Mouse (Mus musculus) central nervous system, embryonic 11.5 days (tissue): Measurements from ENCODE around the gene Moxd2. TPM values are rescaled to one million over a fixed set of nuclear protein-coding genes. Genes with fewer than 3 reads are reported as not detected.

Experiments
- polyA plus RNA-seq: library from polyadenylated mRNA; depleted of rRNA; stranded (reverse); fragments of >200 nt; gene quantifications from 2 replicates; pipeline ENCODE4 v1.2.3, GENCODE M21; 2012; rRNA removed

The Moxd2 gene
- not detected in 2 replicates for polyA plus RNA-seq

GRCm38 (mm10) chr6:40887394-40887793 is at the start of gene Moxd2:
TSS of gene Moxd2 (minus strand) at chr6:40887494.

GRCm38 (mm10) chr6:40900287-40900686 is 13.0 kb upstream of the Moxd2 start, which contains the start of gene Prss58:
TSS of gene Prss58 (minus strand) at chr6:40900387.

Other genes starting within 250 kb of the Moxd2 start
- gene Prss58, start 12.9 kb upstream of the Moxd2 start, polyA plus RNA-seq, result not detected in 2 replicates
- gene 1700074P13Rik, start 53.1 kb upstream of the Moxd2 start, polyA plus RNA-seq, result not detected in 2 replicates
- not detected in 2 replicates for gene Gm4744, start 64.4 kb upstream of the Moxd2 start, polyA plus RNA-seq
- gene 1810009J06Rik, start 77.3 kb upstream of the Moxd2 start, polyA plus RNA-seq, result not detected in 2 replicates
- not detected in 2 replicates for gene Gm2663, start 112.0 kb upstream of the Moxd2 start, polyA plus RNA-seq
- gene 2210010C04Rik, start 148.0 kb upstream of the Moxd2 start, polyA plus RNA-seq, result not detected in 2 replicates